Mouse (Mus musculus) G1E (cell line): Measurements from ENCODE around the gene Slc37a2. TPM values are rescaled to one million over a fixed set of nuclear protein-coding genes. Genes with fewer than 3 reads are reported as not detected.

Experiments used
- ATAC-seq: 2 replicates; pipeline ENCODE4 v1.8.0; 2016; ENCODE audit warnings: mild to moderate bottlenecking; ENCODE audit not compliant: insufficient number of reproducible peaks, poor library complexity, low FRiP score, severe bottlenecking; ENCODE audit errors: extremely low read depth
- DNase-seq: peaks from one replicate; pipeline ENCODE4 v3.0.0; 2012; ENCODE audit warnings: low spot score
- H3K27me3 ChIP-seq: 2 replicates; pipeline ENCODE4 v1.6.1; 2012; ENCODE audit warnings: mild to moderate bottlenecking, low read length, inconsistent platforms; ENCODE audit not compliant: insufficient read depth
- H3K36me3 ChIP-seq: replicated peaks from 2 replicates; pipeline ENCODE3; 2012; ENCODE audit warnings: mild to moderate bottlenecking, inconsistent platforms
- H3K4me1 ChIP-seq: 2 replicates; pipeline ENCODE4 v1.6.1; 2012; ENCODE audit warnings: low read depth, low read length, inconsistent platforms, mixed read lengths; ENCODE audit not compliant: insufficient read depth
- H3K4me3 ChIP-seq: 2 replicates; pipeline ENCODE4 v1.5.1; 2012; ENCODE audit warnings: low read depth, mild to moderate bottlenecking, inconsistent platforms, low read length, moderate library complexity, mixed read lengths
- H3K9me3 ChIP-seq: replicated peaks from 2 replicates; pipeline ENCODE4 v1.6.1; 2012; ENCODE audit warnings: inconsistent platforms
- CTCF ChIP-seq: IDR thresholded peaks from 2 replicates; pipeline ENCODE4 v1.5.1; 2012; ENCODE audit warnings: low read depth, low read length, inconsistent platforms, mixed read lengths
- GATA1 ChIP-seq: IDR thresholded peaks from 2 replicates; pipeline ENCODE4 v1.6.1; 2012; ENCODE audit warnings: borderline replicate concordance, low read length, inconsistent platforms, mixed read lengths
- GATA2 ChIP-seq: IDR thresholded peaks from 2 replicates; pipeline ENCODE4 v1.6.1; 2012; ENCODE audit warnings: low read depth, low read length, inconsistent platforms, borderline replicate concordance
- POLR2AphosphoS5 ChIP-seq: IDR thresholded peaks from 2 replicates; pipeline ENCODE4 v1.6.1; 2012; ENCODE audit warnings: low read depth, low read length, inconsistent platforms; ENCODE audit not compliant: insufficient replicate concordance
- TAL1 ChIP-seq: conservative IDR thresholded peaks from 2 replicates; pipeline ENCODE4 v1.6.1; 2012; ENCODE audit warnings: low read depth, low read length, inconsistent platforms, mixed read lengths
- polyA plus RNA-seq: library from polyadenylated mRNA; stranded (reverse); fragments of >175 nt; gene quantifications from 2 replicates; pipeline ENCODE4 v1.2.3, GENCODE M21; 2012
- total RNA-seq, 2 experiments: library from RNA; stranded (forward) in 1 of 2; stranded (reverse) in 1 of 2; fragments of 200-1000 nt in 1 of 2; fragments of >200 nt in 1 of 2; fragmentation: Nextera tagmentation in 1 of 2; gene quantifications; 2 replicates each; pipeline ENCODE4 v1.2.3; 2014 to 2017

Gene Slc37a2
- total and polyA plus RNA-seq, 3 experiments = 0.01 to 0.38 TPM; not detected in 1

DNA sequence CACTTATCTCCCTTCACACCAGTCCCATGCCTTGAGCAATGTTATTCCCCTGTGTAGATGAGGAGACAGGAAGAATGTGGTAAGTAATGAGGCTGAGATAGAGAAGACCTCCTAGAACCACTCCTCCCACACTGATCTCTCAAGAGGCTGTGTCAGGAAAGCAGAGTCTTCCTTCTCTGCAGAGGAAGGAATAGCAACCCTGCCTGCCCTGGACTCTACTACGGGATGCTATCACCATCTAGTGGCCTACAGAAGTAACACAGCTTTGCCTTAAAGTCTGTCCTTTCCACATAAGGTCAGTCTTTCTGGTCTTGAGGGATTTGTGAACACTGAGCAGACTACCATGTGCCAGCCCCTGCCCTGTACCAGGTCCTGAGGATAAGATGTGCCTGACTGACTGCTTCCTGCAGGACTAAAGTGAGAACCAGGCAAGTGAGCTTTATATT, 25.6 kb downstream of the Slc37a2 start:
- ATAC-seq = peak; percentile 41
- DNase-seq = peak; percentile 34
- H3K4me3 ChIP-seq = no peak overlapping the region
- no peaks in the 10 kb centered on the region for H3K4me1 ChIP-seq
- TF ChIP-seq TAL1 (no peak), CTCF (peak; percentile 71; the same call in 1 of the 2 replicates)
- no peaks in the 10 kb centered on the region for H3K27me3 ChIP-seq
- H3K36me3 ChIP-seq = peaks cover 4% of the 10 kb centered on the region
- H3K9me3 ChIP-seq = no peaks in the 10 kb centered on the region

DNA sequence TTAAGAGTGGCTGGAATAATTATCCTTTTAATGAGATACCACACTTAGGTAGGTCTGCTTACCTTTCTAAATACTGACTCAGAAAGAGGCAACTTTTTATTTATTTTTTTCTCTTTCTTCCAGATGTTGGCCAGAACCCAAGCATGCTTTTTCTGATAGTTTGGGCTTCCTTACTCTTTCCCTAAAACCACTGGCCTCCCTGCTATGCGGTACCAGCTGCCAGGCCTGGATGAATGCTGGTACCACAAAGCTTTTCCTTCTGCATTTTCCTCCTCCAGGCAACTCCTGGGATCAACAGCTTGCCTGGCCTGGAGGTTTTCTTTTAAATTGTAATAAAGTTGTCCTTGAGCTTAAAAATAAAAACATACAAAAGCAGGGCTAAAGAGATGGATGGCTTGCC, 30.0 kb downstream of the Slc37a2 start:
- Histone ChIP-seq H3K4me1 (no peaks in the 10 kb centered on the region), H3K4me3 (no peak overlapping the region), H3K9me3 (no peaks in the 10 kb centered on the region), H3K27me3 (no peaks in the 10 kb centered on the region), H3K36me3 (peaks cover 8% of the 10 kb centered on the region)
- DNase-seq (no peak), ATAC-seq (no peak)
- no peak for TF ChIP-seq CTCF
- no peak for TF ChIP-seq GATA2
- TF ChIP-seq TAL1 = no peak
- no peak for TF ChIP-seq POLR2AphosphoS5
- TF ChIP-seq GATA1 = no peak

DNA sequence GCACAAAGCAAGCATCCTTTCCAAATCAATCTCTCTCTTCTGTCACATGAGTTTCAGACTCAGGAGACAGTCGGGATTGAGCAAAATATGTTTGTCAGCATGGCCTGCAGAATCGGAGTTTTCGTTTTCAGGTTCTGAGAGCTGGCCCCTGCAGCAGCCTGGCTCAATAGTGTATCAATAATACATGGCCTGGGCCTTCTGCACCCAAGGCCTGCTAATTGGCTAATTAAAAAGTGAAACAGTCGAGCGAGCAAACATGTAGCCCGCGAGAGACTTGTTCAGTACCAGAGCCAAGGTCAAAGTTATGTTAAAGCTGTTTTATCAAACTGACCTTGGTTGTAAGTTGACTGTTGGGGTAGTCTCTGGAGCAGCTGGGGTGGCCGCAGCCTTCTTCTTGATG, 34.8 kb downstream of the Slc37a2 start:
- DNase-seq (no peak), ATAC-seq (no peak)
- Histone ChIP-seq H3K36me3 (peaks cover 4% of the 10 kb centered on the region), H3K4me1 (no peaks in the 10 kb centered on the region), H3K4me3 (no peak overlapping the region), H3K9me3 (no peaks in the 10 kb centered on the region), H3K27me3 (no peaks in the 10 kb centered on the region)
- TF ChIP-seq CTCF (no peak), POLR2AphosphoS5 (no peak)

DNA sequence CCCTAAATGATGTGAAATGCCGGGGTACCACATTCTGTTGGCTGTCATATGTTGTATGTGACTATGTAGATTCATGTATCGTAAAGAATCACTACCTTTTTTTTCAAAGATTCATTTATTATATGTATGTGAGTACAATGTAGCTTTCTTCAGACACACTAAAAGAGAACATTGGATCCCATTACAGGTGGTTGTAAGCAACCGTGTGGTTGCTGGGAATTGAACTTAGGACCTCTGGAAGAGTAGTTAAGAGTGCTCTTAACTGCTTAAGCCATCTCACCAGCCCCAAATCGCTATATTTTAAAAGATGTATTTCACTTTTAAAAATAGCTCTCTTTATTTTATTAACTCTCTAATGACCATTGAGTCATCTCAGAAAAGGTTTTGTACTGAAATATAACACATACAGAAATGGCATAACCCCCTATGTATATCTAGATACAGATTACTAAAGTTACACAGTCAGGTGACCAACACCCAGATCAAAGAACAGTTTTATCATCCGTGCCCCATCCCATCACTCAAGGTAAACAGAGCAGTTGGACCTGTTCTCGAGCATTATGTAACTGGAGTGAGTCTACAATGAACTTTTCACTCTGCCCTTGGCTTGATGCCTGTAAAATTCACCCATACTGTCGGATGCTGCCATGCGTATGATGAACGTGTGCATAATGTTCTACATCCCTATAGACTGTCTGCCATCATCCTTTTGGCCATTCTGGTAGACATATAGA, 41.0 kb downstream of the Slc37a2 start:
- no peak overlapping the region for H3K4me3 ChIP-seq
- ATAC-seq (no peak), DNase-seq (no peak)
- no peaks in the 10 kb centered on the region for H3K36me3 ChIP-seq
- H3K9me3 ChIP-seq = no peaks in the 10 kb centered on the region
- H3K27me3 ChIP-seq = no peaks in the 10 kb centered on the region
- H3K4me1 ChIP-seq = no peaks in the 10 kb centered on the region
- no peak for TF ChIP-seq TAL1
- TF ChIP-seq CTCF = no peak
- no peak for TF ChIP-seq GATA1
- TF ChIP-seq POLR2AphosphoS5 = no peak
- no peak for TF ChIP-seq GATA2

DNA sequence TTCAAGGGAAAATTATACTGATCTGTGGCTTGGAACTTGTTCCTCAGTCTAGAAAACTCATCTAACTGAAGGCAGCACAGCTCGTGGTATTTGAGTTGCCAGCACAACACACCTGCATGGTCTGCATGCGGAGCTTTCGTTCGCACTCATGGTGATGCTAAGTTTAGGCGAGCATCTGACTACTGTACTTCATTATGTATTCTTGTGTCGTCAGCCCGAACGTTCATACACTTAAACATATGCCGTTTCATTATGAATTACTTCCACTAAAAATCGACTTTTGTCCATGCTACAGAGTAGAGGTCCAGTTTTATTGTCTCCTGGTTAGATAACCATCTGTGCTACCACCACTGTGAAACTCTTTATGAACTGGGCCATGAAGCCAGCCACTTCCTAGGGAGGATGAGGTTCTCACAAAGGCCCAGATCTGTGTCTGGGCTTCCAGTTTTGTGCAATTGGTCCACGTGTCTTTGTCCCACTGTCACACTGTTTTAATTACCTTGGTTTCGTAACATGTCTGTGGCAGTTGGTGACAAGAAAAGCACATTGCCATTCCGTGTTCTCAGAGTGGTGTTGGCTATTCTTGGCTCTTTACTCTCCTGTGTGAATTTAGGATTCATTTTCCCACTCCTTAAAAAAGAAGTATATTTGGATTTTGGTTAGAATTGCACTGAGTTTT, 42.3 kb downstream of the Slc37a2 start:
- Histone ChIP-seq H3K36me3 (no peaks in the 10 kb centered on the region), H3K4me1 (peaks cover 6% of the 10 kb centered on the region), H3K4me3 (no peak overlapping the region), H3K9me3 (no peaks in the 10 kb centered on the region), H3K27me3 (no peaks in the 10 kb centered on the region)
- no peak for DNase-seq
- no peak for TF ChIP-seq GATA2
- no peak for TF ChIP-seq GATA1
- no peak for TF ChIP-seq POLR2AphosphoS5
- TF ChIP-seq CTCF = no peak
- no peak for TF ChIP-seq TAL1
- no peak for ATAC-seq

DNA sequence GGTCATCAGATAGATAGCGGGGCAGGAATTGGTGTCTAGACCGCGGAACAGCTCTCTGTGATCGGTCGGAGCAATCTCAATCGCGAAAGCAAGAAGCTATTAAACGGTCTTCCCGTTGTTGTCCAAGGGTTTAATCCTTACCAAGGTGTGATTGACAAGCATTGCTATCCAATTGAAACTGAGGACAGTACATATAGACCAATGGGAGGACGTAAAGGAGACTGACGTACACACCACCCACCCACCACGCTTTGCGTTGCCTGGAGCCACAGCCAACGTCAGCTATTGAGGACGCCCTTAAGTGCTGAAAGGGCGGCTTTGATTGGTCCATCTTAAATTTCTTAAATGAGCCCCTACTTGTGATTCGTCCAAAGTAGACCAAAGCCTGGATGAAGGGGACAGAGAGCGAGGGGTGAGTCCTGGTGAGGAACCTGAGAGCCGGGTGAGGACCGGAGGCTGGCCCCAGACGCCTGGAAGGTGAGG, 47.6 kb downstream of the Slc37a2 start, which contains the start of gene Tmem218:
TSS of gene Tmem218 (plus strand) at position 295 of the 483 bp plus-strand sequence.
- H3K4me1 ChIP-seq = peaks cover 12% of the 10 kb centered on the region
- peak; percentile 99 for ATAC-seq
- TF ChIP-seq CTCF = no peak
- no peak for TF ChIP-seq TAL1
- no peak for TF ChIP-seq GATA2
- TF ChIP-seq GATA1 = no peak
- TF ChIP-seq POLR2AphosphoS5 = no peak

More for the DNA sequence above, 47.6 kb downstream of the Slc37a2 start, which contains the start of gene Tmem218:
- Histone ChIP-seq H3K9me3 (no peaks in the 10 kb centered on the region), H3K4me3 (peak within 1 kb of the TSS; percentile 72), H3K27me3 (peaks cover 3% of the 10 kb centered on the region; the same call in 1 of the 2 replicates), H3K36me3 (no peaks in the 10 kb centered on the region)
- peak; percentile 81 for DNase-seq
